Mouse (Mus musculus): ENCODE data around the gene Socs2. TPM values are rescaled to one million over a fixed set of nuclear protein-coding genes. Genes with fewer than 3 reads are reported as not detected.

Gene Socs2
- polyA plus RNA-seq, 1 experiment = 27.5 TPM

DNA sequence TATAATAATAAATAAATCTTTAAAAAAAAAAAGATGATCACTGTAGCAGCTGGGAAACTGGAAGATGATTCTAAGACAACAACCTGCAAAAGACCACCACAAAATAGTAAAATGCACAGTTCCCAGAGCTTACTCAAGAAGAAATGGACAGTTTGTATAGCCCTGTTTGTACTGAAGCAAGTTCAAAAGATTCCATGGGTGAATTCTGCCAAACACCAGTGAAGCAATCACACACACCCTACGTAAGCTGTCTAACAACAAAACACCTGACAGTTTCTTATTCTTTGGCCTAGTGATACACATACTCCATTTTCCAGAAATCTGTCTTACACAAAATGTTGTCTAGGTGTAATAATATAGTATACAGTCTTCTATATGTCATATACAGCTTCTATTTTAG is 12.1 kb upstream of the Socs2 start:
- no peak overlapping the region for H3K4me3 ChIP-seq
- H3ac ChIP-seq (ENCODE audit: control insufficient read depth, insufficient read length) = no peak overlapping the region
- no peaks in the 10 kb centered on the region for H3K36me3 ChIP-seq (ENCODE audit: control insufficient read depth, insufficient read depth)
- no peak overlapping the region for H3K4me2 ChIP-seq (ENCODE audit: low read depth)
- TF ChIP-seq MAX (IDR thresholded peaks at IDR 0.05; ENCODE audit: low read depth) (no peak), CEBPB (IDR thresholded peaks at IDR 0.05; ENCODE audit: insufficient read depth, poor library complexity, severe bottlenecking) (no peak), POLR2A (IDR thresholded peaks at IDR 0.05; ENCODE audit: insufficient read length, low read depth) (no peak), TCF3 (IDR thresholded peaks at IDR 0.05; ENCODE audit: insufficient read length, low read depth) (no peak), REST (IDR thresholded peaks at IDR 0.05; ENCODE audit: insufficient read depth, insufficient read length) (no peak)
- H3K27me3 ChIP-seq (ENCODE audit: control insufficient read depth, insufficient read depth, insufficient read length) = no peaks in the 10 kb centered on the region
- no peaks in the 10 kb centered on the region for H3K79me2 ChIP-seq (ENCODE audit: control insufficient read depth, insufficient read depth)

- no peaks in the 10 kb centered on the region for H3K79me2 ChIP-seq (ENCODE audit: control insufficient read depth, insufficient read depth)
- no peaks in the 10 kb centered on the region for H3K27me3 ChIP-seq (ENCODE audit: control insufficient read depth, insufficient read depth, insufficient read length)
- no peak overlapping the region for H3K4me3 ChIP-seq
- H3K36me3 ChIP-seq (ENCODE audit: control insufficient read depth, insufficient read depth) = no peaks in the 10 kb centered on the region
- TF ChIP-seq MYOD1 (IDR thresholded peaks at IDR 0.05; ENCODE audit: control insufficient read depth in 1 of 3, insufficient read length in 2 of 3, low read depth in 2 of 3) = no peak
- TF ChIP-seq MYOG (IDR thresholded peaks at IDR 0.05; ENCODE audit: control insufficient read depth in 1 of 3, insufficient read depth in 1 of 3, insufficient read length in 2 of 3, low read depth in 2 of 3) = no peak
- TF ChIP-seq POLR2A (IDR thresholded peaks at IDR 0.05; ENCODE audit: insufficient read length, low read depth) = no peak
- TF ChIP-seq REST (IDR thresholded peaks at IDR 0.05; ENCODE audit: insufficient read depth, insufficient read length) = no peak
- no peak for TF ChIP-seq CEBPB (IDR thresholded peaks at IDR 0.05; ENCODE audit: insufficient read depth, poor library complexity, severe bottlenecking)
- no peak for TF ChIP-seq USF1 (IDR thresholded peaks at IDR 0.05; ENCODE audit: low read depth)
- TF ChIP-seq MAX (IDR thresholded peaks at IDR 0.05; ENCODE audit: low read depth) = no peak
- TF ChIP-seq SRF (IDR thresholded peaks at IDR 0.05; ENCODE audit: control insufficient read depth, insufficient read length, low read depth) = no peak
- no peak for TF ChIP-seq TCF3 (IDR thresholded peaks at IDR 0.05; ENCODE audit: insufficient read length, low read depth)
- no peak for TF ChIP-seq POLR2AphosphoS2 (IDR thresholded peaks at IDR 0.05; ENCODE audit: insufficient read length, low read depth)
- TF ChIP-seq E2F4 (IDR thresholded peaks at IDR 0.05; ENCODE audit: insufficient read depth) = no peak
- no peak for TF ChIP-seq TCF12 (IDR thresholded peaks at IDR 0.05; ENCODE audit: insufficient read depth, poor library complexity, severe bottlenecking)
- no peak overlapping the region for H3ac ChIP-seq (ENCODE audit: control insufficient read depth, insufficient read length)
- H3K4me2 ChIP-seq (ENCODE audit: low read depth) = no peak overlapping the region
Observed at GRCm38 (mm10) chr10:95426207-95427115, 9.5 kb upstream of the Socs2 start.

- Histone ChIP-seq H3K4me2 (ENCODE audit: low read depth) (no peak overlapping the region), H3K4me3 (no peak overlapping the region), H3K27me3 (ENCODE audit: control insufficient read depth, insufficient read depth, insufficient read length) (no peaks in the 10 kb centered on the region), H3K79me2 (ENCODE audit: control insufficient read depth, insufficient read depth) (no peaks in the 10 kb centered on the region), H3K36me3 (ENCODE audit: control insufficient read depth, insufficient read depth) (no peaks in the 10 kb centered on the region), H3ac (ENCODE audit: control insufficient read depth, insufficient read length) (no peak overlapping the region)
- TF ChIP-seq MAX (IDR thresholded peaks at IDR 0.05; ENCODE audit: low read depth) (no peak), POLR2AphosphoS2 (IDR thresholded peaks at IDR 0.05; ENCODE audit: insufficient read length, low read depth) (no peak), MYOG (IDR thresholded peaks at IDR 0.05; ENCODE audit: control insufficient read depth in 1 of 3, insufficient read depth in 1 of 3, insufficient read length in 2 of 3, low read depth in 2 of 3) (no peak), TCF12 (IDR thresholded peaks at IDR 0.05; ENCODE audit: insufficient read depth, poor library complexity, severe bottlenecking) (no peak), POLR2A (IDR thresholded peaks at IDR 0.05; ENCODE audit: insufficient read length, low read depth) (no peak), CEBPB (IDR thresholded peaks at IDR 0.05; ENCODE audit: insufficient read depth, poor library complexity, severe bottlenecking) (no peak), SRF (IDR thresholded peaks at IDR 0.05; ENCODE audit: control insufficient read depth, insufficient read length, low read depth) (no peak), TCF3 (IDR thresholded peaks at IDR 0.05; ENCODE audit: insufficient read length, low read depth) (no peak), USF1 (IDR thresholded peaks at IDR 0.05; ENCODE audit: low read depth) (no peak), MYOD1 (IDR thresholded peaks at IDR 0.05; ENCODE audit: control insufficient read depth in 1 of 3, insufficient read length in 2 of 3, low read depth in 2 of 3) (no peak)
Observed at GRCm38 (mm10) chr10:95422681-95423080, 5.7 kb upstream of the Socs2 start.

DNA sequence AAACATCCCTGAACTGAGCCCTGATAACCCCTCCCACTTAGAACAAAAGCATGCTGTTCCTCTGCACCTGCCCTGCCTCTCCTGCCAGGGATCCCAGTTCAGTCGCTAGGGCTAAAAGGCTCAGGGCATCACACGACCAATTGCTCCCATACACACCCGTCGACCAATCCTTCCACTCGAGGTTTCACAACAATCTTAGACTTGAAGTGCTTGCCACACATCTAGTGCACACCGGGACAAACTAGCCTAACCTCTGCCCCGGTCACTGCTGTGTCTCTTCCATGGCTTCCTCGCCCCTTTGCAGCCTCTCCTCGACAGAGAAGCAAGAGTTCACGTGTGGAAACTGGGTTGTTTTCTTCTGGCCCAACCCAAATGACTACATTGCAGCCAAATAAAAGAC is 3.3 kb upstream of the Socs2 start:
- TF ChIP-seq MYOG (IDR thresholded peaks at IDR 0.05; ENCODE audit: control insufficient read depth in 1 of 3, insufficient read depth in 1 of 3, insufficient read length in 2 of 3, low read depth in 2 of 3) (no peak), POLR2AphosphoS2 (IDR thresholded peaks at IDR 0.05; ENCODE audit: insufficient read length, low read depth) (no peak), TCF3 (IDR thresholded peaks at IDR 0.05; ENCODE audit: insufficient read length, low read depth) (no peak), MYOD1 (IDR thresholded peaks at IDR 0.05; ENCODE audit: control insufficient read depth in 1 of 3, insufficient read length in 2 of 3, low read depth in 2 of 3) (no peak), TCF12 (IDR thresholded peaks at IDR 0.05; ENCODE audit: insufficient read depth, poor library complexity, severe bottlenecking) (no peak), REST (IDR thresholded peaks at IDR 0.05; ENCODE audit: insufficient read depth, insufficient read length) (no peak), MAX (IDR thresholded peaks at IDR 0.05; ENCODE audit: low read depth) (no peak), E2F4 (IDR thresholded peaks at IDR 0.05; ENCODE audit: insufficient read depth) (no peak), USF1 (IDR thresholded peaks at IDR 0.05; ENCODE audit: low read depth) (no peak), CEBPB (IDR thresholded peaks at IDR 0.05; ENCODE audit: insufficient read depth, poor library complexity, severe bottlenecking) (no peak), SRF (IDR thresholded peaks at IDR 0.05; ENCODE audit: control insufficient read depth, insufficient read length, low read depth) (no peak), POLR2A (IDR thresholded peaks at IDR 0.05; ENCODE audit: insufficient read length, low read depth) (no peak)
- Histone ChIP-seq H3K79me2 (ENCODE audit: control insufficient read depth, insufficient read depth) (peaks cover under 1% of the 10 kb centered on the region), H3K27me3 (ENCODE audit: control insufficient read depth, insufficient read depth, insufficient read length) (no peaks in the 10 kb centered on the region), H3K36me3 (ENCODE audit: control insufficient read depth, insufficient read depth) (no peaks in the 10 kb centered on the region), H3K4me3 (no peak overlapping the region), H3ac (ENCODE audit: control insufficient read depth, insufficient read length) (no peak overlapping the region), H3K4me2 (ENCODE audit: low read depth) (no peak overlapping the region)

All from myocyte (in vitro differentiated cells).